Mouse (Mus musculus): Measurements from ENCODE around the gene Fgf18. TPM values are rescaled to one million over a fixed set of nuclear protein-coding genes. Genes with fewer than 3 reads are reported as not detected.

Fgf18 gene
- total RNA-seq, 4 experiments from 2014 or later, result 3.2 to 4.4 (median 3.5) TPM

GRCm38 (mm10) chr11:33151128-33151779 is 4.1 kb upstream of the Fgf18 start:
- DNase-seq (ENCODE audit: low spot score in 2 of 2), result no peak

- no peak for DNase-seq (ENCODE audit: low spot score in 2 of 2)
Observed at GRCm38 (mm10) chr11:33150364-33150763, 3.2 kb upstream of the Fgf18 start.

DNA sequence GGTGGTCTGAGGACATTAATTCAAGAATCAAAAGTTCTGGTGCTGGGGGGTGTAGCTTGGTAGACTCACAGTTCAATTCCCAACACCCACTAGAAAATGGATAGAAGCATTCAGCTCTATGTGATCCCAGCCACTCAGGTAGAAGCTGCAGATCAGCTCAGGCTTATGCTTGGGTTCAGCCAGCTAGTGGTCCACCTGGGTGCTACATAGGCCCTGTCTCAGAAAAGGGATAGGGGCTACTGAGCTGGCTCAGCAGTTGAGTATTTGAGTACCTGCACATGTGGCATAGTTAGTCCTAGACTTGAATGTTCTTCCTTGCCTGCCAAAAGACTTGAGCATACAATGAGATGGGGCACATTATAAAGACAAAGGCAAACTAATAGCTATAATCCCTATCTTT is 2.3 kb upstream of the Fgf18 start:
- no peak for DNase-seq (ENCODE audit: low spot score in 2 of 2)

DNA sequence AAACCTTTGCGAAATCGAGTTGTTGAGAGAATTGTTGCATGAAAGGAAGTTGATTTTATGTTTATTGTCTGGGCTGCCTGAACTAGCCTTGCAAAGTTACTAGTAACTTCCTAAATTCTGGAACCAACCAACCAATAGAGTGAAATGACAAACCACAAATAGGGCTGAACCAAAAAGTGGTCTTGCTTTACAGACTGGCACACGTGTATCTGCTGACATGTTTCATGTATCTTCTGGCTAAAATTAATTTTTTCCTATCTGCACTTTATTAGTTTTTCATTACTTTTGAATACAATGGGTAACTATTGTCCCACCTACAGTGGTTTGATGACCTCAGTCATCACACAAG is 1.9 kb upstream of the Fgf18 start:
- no peak for DNase-seq (ENCODE audit: low spot score in 2 of 2)

DNA sequence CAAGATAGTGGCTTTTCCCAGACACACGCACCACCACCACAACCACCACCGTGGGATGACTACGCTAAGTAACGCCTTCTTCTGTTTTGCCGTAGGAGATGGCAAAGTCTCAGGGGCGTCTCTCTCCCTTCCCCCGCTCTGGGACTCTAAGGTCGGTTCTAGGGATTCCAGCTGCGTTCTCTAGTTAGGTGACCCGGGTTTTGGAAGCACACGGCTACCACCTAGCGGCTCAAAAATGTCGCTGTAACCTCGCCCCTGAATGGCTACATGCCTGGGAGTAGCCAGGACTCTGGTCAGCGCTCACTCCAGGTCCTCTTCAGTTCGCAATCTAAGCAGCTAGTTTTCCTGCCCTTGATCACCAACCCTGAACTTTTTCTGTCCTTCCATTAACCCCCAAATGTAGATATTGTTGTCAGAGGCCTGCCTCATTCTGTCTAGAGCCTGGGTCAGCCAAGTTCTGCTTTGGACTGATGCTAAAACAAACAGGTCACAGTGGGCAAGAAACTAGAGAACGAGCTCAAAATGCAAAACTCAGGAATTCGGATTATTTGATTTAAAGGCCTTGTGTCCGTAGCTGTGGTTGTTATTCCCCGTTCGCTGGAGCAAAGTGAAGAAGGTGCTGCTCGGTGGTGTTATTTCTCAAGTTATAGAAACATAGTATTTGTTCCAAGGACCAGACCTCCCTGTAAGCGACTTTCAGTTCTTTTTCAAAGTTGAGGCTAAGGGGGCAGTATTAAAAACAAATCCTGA is 1.3 kb upstream of the Fgf18 start:
- peak; percentile 63 to 71 for DNase-seq (ENCODE audit: low spot score in 2 of 2)

DNA sequence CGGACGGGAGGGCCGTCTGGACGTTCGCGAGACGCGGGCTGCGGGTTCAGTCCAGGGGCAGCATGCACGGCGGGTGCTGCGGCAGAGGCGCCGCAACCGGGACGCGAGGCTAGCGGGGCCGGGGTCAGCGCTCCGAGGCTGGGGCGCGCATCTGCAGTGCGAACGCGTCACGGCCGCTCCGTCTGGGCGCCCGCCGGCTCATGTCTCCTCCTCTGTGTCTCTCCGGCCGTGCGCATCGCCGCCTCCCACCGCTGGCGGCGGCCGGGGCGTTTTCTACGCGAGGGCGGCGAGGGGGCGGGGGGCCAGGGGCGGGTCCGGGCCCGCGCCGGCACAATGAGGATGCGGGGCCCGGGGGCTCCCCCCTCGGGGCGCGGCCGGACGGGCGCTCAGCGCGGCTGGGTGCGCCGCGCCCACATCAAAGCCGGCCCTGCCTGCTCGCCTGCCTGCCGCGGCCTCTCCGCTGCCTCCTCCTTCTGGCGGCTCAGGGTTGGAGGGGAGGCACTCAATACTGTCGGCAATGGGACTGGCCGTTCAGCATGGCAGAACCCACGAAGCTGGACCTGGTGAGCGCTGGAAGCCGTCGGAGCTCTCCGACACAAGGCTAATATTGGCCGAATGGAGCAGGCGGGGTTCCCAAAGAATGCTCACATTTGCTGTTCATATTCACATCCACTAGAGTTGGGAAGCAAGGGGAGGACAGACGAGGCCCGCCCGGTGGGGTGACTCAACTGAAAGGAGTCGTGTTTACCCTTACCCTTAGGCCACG is 555 bp upstream of the Fgf18 start:
- no peak for DNase-seq (ENCODE audit: low spot score in 2 of 2)

GRCm38 (mm10) chr11:33146651-33147131 is 509 bp downstream of the Fgf18 start:
- no peak for DNase-seq (ENCODE audit: low spot score in 2 of 2)

- peak; percentile 79 to 85 for DNase-seq (ENCODE audit: low spot score in 2 of 2)
Observed at GRCm38 (mm10) chr11:33146143-33146497, 1.1 kb downstream of the Fgf18 start.

GRCm38 (mm10) chr11:33145201-33146142 is 1.7 kb downstream of the Fgf18 start:
- DNase-seq (ENCODE audit: low spot score in 2 of 2), result no peak

GRCm38 (mm10) chr11:33143906-33144305 is 3.3 kb downstream of the Fgf18 start:
- DNase-seq (ENCODE audit: low spot score in 2 of 2), result no peak

DNA sequence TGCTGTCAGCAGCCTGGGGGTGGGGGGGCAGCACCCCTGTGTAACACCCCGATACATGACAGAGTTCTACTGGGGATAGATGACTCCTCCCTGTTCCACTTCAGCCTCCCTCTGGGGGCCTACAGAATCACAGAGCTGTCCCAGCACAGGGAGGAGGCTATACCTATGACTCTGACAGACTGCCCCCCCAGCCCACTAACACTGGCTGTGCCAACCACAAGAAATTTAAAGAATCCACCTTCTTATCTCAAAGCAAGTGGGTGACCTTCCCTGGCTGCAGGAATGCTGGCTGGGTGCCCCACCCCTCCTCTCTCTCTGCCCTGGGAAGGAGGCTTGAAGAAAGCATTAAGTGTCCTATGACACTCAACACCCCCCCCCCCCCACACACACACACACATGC is 4.4 kb downstream of the Fgf18 start:
- no peak for DNase-seq (ENCODE audit: low spot score in 2 of 2)

DNA sequence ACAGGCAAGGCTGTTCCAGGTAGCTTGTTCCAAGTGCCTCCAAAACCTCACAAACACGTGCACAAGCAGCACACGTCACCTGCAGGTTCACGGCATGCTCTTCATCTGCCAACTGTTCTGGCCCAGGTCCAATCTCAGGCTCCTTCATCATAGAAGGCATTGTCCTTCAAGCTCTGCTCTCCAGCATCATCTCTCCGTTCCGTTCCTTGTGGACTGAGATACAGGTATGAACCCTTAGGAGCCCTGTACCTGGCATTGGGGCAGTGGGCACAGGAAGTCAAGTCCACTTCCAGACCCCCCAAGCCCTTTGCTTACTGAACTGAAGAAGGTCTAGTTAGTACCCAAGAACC is 7.1 kb downstream of the Fgf18 start:
- DNase-seq (ENCODE audit: low spot score in 2 of 2), result no peak

GRCm38 (mm10) chr11:33139458-33140110 is 7.6 kb downstream of the Fgf18 start:
- no peak for DNase-seq (ENCODE audit: low spot score in 2 of 2)

- no peak for DNase-seq (ENCODE audit: low spot score in 2 of 2)
Observed at GRCm38 (mm10) chr11:33138686-33139085, 8.5 kb downstream of the Fgf18 start.

DNA sequence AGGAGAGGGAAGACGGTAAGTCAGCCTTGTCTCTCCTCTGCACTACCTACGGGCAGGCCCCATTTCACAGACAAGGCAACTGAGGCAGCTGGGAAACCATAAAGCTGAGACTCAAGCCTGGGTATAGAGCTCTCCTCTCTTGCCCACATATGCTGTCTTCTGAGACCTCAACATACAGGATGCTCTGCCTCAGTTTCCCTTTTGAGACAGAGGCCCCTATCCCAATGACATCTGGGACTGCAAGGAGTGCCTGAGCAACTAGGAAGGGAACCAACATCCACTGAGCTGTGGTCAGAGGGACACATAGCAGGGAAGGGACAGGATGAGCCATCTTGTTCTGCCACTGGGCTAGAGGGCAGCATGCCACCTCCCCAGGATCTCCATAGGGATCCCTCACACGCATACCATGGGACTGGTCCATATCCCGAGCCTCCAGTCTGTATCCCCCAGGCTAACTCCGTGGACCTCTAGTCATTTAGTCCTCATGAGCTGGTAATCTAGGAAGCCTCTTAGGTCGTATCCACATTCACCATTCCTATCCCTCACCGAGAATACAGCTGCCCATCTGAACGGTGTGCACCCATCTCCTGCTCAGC is 12.7 kb downstream of the Fgf18 start:
- DNase-seq (ENCODE audit: low spot score in 2 of 2), result no peak

- DNase-seq (ENCODE audit: low spot score in 2 of 2), result no peak
Observed at GRCm38 (mm10) chr11:33132619-33133338, 14.4 kb downstream of the Fgf18 start.

DNA sequence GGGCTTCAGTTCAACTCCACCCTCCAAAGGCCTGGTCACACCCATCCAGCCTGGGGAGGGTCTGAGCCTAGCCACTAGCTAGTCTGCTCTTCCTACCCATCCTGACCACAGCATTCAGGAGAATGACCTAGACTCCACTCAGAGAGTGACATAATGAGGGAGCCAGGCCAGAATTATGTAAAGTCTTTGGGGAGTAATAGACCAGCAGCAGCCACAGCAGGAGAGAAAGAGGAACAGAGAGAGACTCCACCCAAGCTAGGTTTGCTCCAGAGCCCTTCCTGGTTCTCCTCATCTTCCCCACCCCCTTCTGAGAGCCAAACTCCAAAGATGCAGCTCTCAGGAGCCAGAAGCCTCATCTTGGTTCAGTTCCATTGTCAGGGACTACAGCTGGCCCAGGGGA is 20.1 kb downstream of the Fgf18 start:
- DNase-seq (ENCODE audit: low spot score in 2 of 2), result no peak

GRCm38 (mm10) chr11:33122575-33123268 is 24.5 kb downstream of the Fgf18 start:
- DNase-seq (ENCODE audit: low spot score in 2 of 2), result no peak

GRCm38 (mm10) chr11:33119556-33119955 is 27.6 kb downstream of the Fgf18 start:
- no peak for DNase-seq (ENCODE audit: low spot score in 2 of 2)
